Mouse (Mus musculus) left cerebral cortex, postnatal 14 days (tissue): ENCODE data around the gene Cox19. TPM values are rescaled to one million over a fixed set of nuclear protein-coding genes. Genes with fewer than 3 reads are reported as not detected.

ENCODE experiments used
- DNase-seq, 2 experiments: peaks; one replicate each; pipeline ENCODE4 v3.0.0; 2021 to 2022; ENCODE audit warnings: low spot score in 2 of 2, mixed read lengths in 1 of 2
- intact Hi-C: fragments of 180-260 bp; cut with DNase I; formaldehyde crosslinking; loops from one replicate; pipeline ENCODE4 v1.15.1; 2025
- total RNA-seq, 2 experiments: library from RNA; stranded (reverse); gene quantifications; 2 replicates each; pipeline ENCODE4 v1.2.3; 2021

The Cox19 gene
- total RNA-seq, 2 experiments from 2014 or later: 79.8 to 82.2 TPM

GRCm38 (mm10) chr5:139316982-139317675, 34.1 kb downstream of the Cox19 start:
- DNase-seq: no peak
- intact Hi-C loops: no loop called here

- intact Hi-C loops: no loop called here
Measured at GRCm38 (mm10) chr5:139314941-139315642, 36.1 kb downstream of the Cox19 start.

GRCm38 (mm10) chr5:139313536-139313935, 37.7 kb downstream of the Cox19 start:
- intact Hi-C loops: no loop called here
- DNase-seq: no peak

More at GRCm38 (mm10) chr5:139314941-139315642, 36.1 kb downstream of the Cox19 start:
- no peak for DNase-seq

- intact Hi-C loops: no loop called here
Measured at GRCm38 (mm10) chr5:139311822-139312221, 39.4 kb downstream of the Cox19 start.

GRCm38 (mm10) chr5:139310477-139310876, 40.7 kb downstream of the Cox19 start:
- DNase-seq: no peak
- intact Hi-C loops: no loop called here

More at GRCm38 (mm10) chr5:139311822-139312221, 39.4 kb downstream of the Cox19 start:
- no peak for DNase-seq

- intact Hi-C loops: no loop called here
- DNase-seq: no peak
Measured at GRCm38 (mm10) chr5:139309946-139310345, 41.3 kb downstream of the Cox19 start.

- no peak for DNase-seq
- intact Hi-C loops: no loop called here
Measured at GRCm38 (mm10) chr5:139303646-139304061, 47.6 kb downstream of the Cox19 start.

GRCm38 (mm10) chr5:139302101-139302500, 49.1 kb downstream of the Cox19 start:
- no peak for DNase-seq
- intact Hi-C loops: no loop called here

- intact Hi-C loops: no loop called here
Measured at GRCm38 (mm10) chr5:139297745-139298144, 53.5 kb downstream of the Cox19 start.

GRCm38 (mm10) chr5:139297092-139297491, 54.1 kb downstream of the Cox19 start:
- intact Hi-C loops: no loop called here
- no peak for DNase-seq

More at GRCm38 (mm10) chr5:139297745-139298144, 53.5 kb downstream of the Cox19 start:
- no peak for DNase-seq

- DNase-seq: no peak
- intact Hi-C loops: no loop called here
Measured at GRCm38 (mm10) chr5:139294089-139294488, 57.1 kb downstream of the Cox19 start.

- DNase-seq: no peak
- intact Hi-C loops: no loop called here
Measured at GRCm38 (mm10) chr5:139291811-139292560, 59.2 kb downstream of the Cox19 start.

- intact Hi-C loops: no loop called here
Measured at GRCm38 (mm10) chr5:139290467-139291259, 60.6 kb downstream of the Cox19 start.

GRCm38 (mm10) chr5:139288591-139288990, 62.6 kb downstream of the Cox19 start:
- intact Hi-C loops: no loop called here
- no peak for DNase-seq

More at GRCm38 (mm10) chr5:139290467-139291259, 60.6 kb downstream of the Cox19 start:
- no peak for DNase-seq

- DNase-seq: no peak
- intact Hi-C loops: no loop called here
Measured at GRCm38 (mm10) chr5:139287787-139288186, 63.4 kb downstream of the Cox19 start.

- intact Hi-C loops: no loop called here
- no peak for DNase-seq
Measured at GRCm38 (mm10) chr5:139287099-139287498, 64.1 kb downstream of the Cox19 start.
